Mouse (Mus musculus): Measurements from ENCODE around the gene Acta2. TPM values are rescaled to one million over a fixed set of nuclear protein-coding genes. Genes with fewer than 3 reads are reported as not detected.

Gene Acta2
- polyA plus RNA-seq, 1 experiment: 22.4 TPM

GRCm38 (mm10) chr19:34195031-34195430 is 60.4 kb downstream of the Acta2 start:
- peak overlapping the region; percentile 28; the same call in 1 of the 2 replicates for H3K4me3 ChIP-seq (ENCODE audit: insufficient read depth, low read length)
- peaks cover 39% of the 10 kb centered on the region for H3K4me1 ChIP-seq (ENCODE audit: control insufficient read depth, insufficient read depth, low read length)
- peak overlapping the region; percentile 45 for H3K27ac ChIP-seq (ENCODE audit: insufficient read depth, low read depth, low read length)
- TF ChIP-seq POLR2A (IDR thresholded peaks at IDR 0.05; ENCODE audit: borderline replicate concordance, low read depth, low read length) (no peak), CTCF (IDR thresholded peaks at IDR 0.05; ENCODE audit: low read depth, low read length) (no peak)

- Histone ChIP-seq H3K4me3 (ENCODE audit: insufficient read depth, low read length) (peak overlapping the region; percentile 98), H3K4me1 (ENCODE audit: control insufficient read depth, insufficient read depth, low read length) (peaks cover 36% of the 10 kb centered on the region), H3K27ac (ENCODE audit: insufficient read depth, low read depth, low read length) (peak overlapping the region; percentile 89)
- TF ChIP-seq CTCF (IDR thresholded peaks at IDR 0.05; ENCODE audit: low read depth, low read length) (no peak), POLR2A (IDR thresholded peaks at IDR 0.05; ENCODE audit: borderline replicate concordance, low read depth, low read length) (no peak)
Observed at GRCm38 (mm10) chr19:34194132-34194745, 61.2 kb downstream of the Acta2 start.

GRCm38 (mm10) chr19:34193683-34194082 is 61.7 kb downstream of the Acta2 start:
- TF ChIP-seq CTCF (IDR thresholded peaks at IDR 0.05; ENCODE audit: low read depth, low read length) (no peak), POLR2A (IDR thresholded peaks at IDR 0.05; ENCODE audit: borderline replicate concordance, low read depth, low read length) (no peak)
- Histone ChIP-seq H3K4me1 (ENCODE audit: control insufficient read depth, insufficient read depth, low read length) (peaks cover 31% of the 10 kb centered on the region), H3K4me3 (ENCODE audit: insufficient read depth, low read length) (peak overlapping the region; percentile 98), H3K27ac (ENCODE audit: insufficient read depth, low read depth, low read length) (peak overlapping the region; percentile 89)

- H3K27ac ChIP-seq (ENCODE audit: insufficient read depth, low read depth, low read length): peak overlapping the region; percentile 89
- no peak for TF ChIP-seq CTCF (IDR thresholded peaks at IDR 0.05; ENCODE audit: low read depth, low read length)
- no peak for TF ChIP-seq POLR2A (IDR thresholded peaks at IDR 0.05; ENCODE audit: borderline replicate concordance, low read depth, low read length)
- H3K4me3 ChIP-seq (ENCODE audit: insufficient read depth, low read length): peak overlapping the region; percentile 98
- H3K4me1 ChIP-seq (ENCODE audit: control insufficient read depth, insufficient read depth, low read length): peaks cover 25% of the 10 kb centered on the region
Observed at GRCm38 (mm10) chr19:34193149-34193548, 62.2 kb downstream of the Acta2 start.

GRCm38 (mm10) chr19:34192008-34192963 is 63.1 kb downstream of the Acta2 start, which contains the start of gene Stambpl1:
Stambpl1 (plus strand) TSS chr19:34192229.
- H3K4me3 ChIP-seq (ENCODE audit: insufficient read depth, low read length): peak within 1 kb of the TSS; percentile 98
- TF ChIP-seq POLR2A (IDR thresholded peaks at IDR 0.05; ENCODE audit: borderline replicate concordance, low read depth, low read length) (peak; percentile 85), CTCF (IDR thresholded peaks at IDR 0.05; ENCODE audit: low read depth, low read length) (no peak)
- H3K4me1 ChIP-seq (ENCODE audit: control insufficient read depth, insufficient read depth, low read length): peaks cover 17% of the 10 kb centered on the region
- peak within 1 kb of the TSS; percentile 89 for H3K27ac ChIP-seq (ENCODE audit: insufficient read depth, low read depth, low read length)

GRCm38 (mm10) chr19:34191645-34192007 is 63.8 kb downstream of the Acta2 start:
- Histone ChIP-seq H3K27ac (ENCODE audit: insufficient read depth, low read depth, low read length) (peak overlapping the region; percentile 29; the same call in 1 of the 2 replicates), H3K4me3 (ENCODE audit: insufficient read depth, low read length) (peak overlapping the region; percentile 98), H3K4me1 (ENCODE audit: control insufficient read depth, insufficient read depth, low read length) (peaks cover 14% of the 10 kb centered on the region)
- TF ChIP-seq POLR2A (IDR thresholded peaks at IDR 0.05; ENCODE audit: borderline replicate concordance, low read depth, low read length): no peak
- no peak for TF ChIP-seq CTCF (IDR thresholded peaks at IDR 0.05; ENCODE audit: low read depth, low read length)

Other genes starting within 250 kb of the Acta2 start
- not detected in 2 replicates for gene Lipk, start 247.3 kb downstream of the Acta2 start, polyA plus RNA-seq (2012; ENCODE audit: insufficient read depth, insufficient read length, missing spikeins)
- 2.2 and 3.3 TPM in 2 replicates for gene Lipn, start 188.2 kb downstream of the Acta2 start, polyA plus RNA-seq (2012; ENCODE audit: insufficient read depth, insufficient read length, missing spikeins)
- gene Lipm, start 154.7 kb downstream of the Acta2 start, polyA plus RNA-seq (2012; ENCODE audit: insufficient read depth, insufficient read length, missing spikeins): not detected in 2 replicates
- not detected in 2 replicates for gene Ankrd22, start 89.5 kb downstream of the Acta2 start, polyA plus RNA-seq (2012; ENCODE audit: insufficient read depth, insufficient read length, missing spikeins)
- gene Stambpl1, start 63.4 kb downstream of the Acta2 start, polyA plus RNA-seq (2012; ENCODE audit: insufficient read depth, insufficient read length, missing spikeins): 28.3 and 30.3 TPM in 2 replicates
- 18.6 and 21.7 TPM in 2 replicates for gene Fas, start 35.1 kb upstream of the Acta2 start, polyA plus RNA-seq (2012; ENCODE audit: insufficient read depth, insufficient read length, missing spikeins)
- gene Ch25h, start 219.6 kb upstream of the Acta2 start, polyA plus RNA-seq (2012; ENCODE audit: insufficient read depth, insufficient read length, missing spikeins): 4.4 and 5.0 TPM in 2 replicates

Data from bone marrow macrophage, adult 2 months (primary cell).